Mouse (Mus musculus): Measurements from ENCODE around the gene 1700013G24Rik.

GRCm38 (mm10) chr4:137457292-137457691 lies 4.2 kb downstream of the 1700013G24Rik start:
- TF ChIP-seq CTCF (IDR thresholded peaks at IDR 0.05; ENCODE audit: low read depth) (no peak), EP300 (IDR thresholded peaks at IDR 0.05; ENCODE audit: low read depth) (no peak; the same call in 1 of the 2 replicates)

Measured in liver, postnatal 0 days (tissue).